Mouse (Mus musculus) cortical plate, adult 2 months (tissue): Measurements from ENCODE around the gene Cdh15.

Experiments
- CTCF ChIP-seq: fragments of 200-500 bp; IDR thresholded peaks from 2 replicates; pipeline ENCODE4 v1.5.1; 2011; ENCODE audit warnings: mild to moderate bottlenecking, control low read depth, low read length; ENCODE audit not compliant: insufficient read depth; ENCODE audit errors: extremely low read depth
- POLR2A ChIP-seq: fragments of 200-500 bp; IDR thresholded peaks from 2 replicates; pipeline ENCODE4 v1.6.1; 2011; ENCODE audit warnings: mild to moderate bottlenecking, low read length, control low read depth; ENCODE audit not compliant: insufficient read depth; ENCODE audit errors: extremely low read depth

DNA sequence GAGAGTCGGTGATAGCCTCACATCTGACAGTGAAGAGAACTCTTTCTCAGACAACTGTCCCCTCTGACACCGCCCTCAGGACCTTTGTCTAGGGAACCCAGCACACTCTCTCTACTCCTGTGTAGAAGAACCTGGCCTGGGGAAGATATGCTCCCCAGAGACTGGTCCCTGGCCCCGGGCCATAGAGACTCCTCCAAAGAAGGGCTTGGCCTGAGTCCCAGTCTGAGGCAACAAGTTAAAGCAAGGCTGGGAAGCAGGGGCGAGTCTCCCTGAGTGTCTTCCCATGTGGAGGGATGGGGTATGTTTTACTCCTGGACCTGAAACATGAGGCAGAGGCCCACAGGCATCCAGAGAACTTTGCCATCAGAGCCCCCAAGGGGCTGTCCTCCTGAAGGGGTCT, 2.1 kb upstream of the Cdh15 start:
- TF ChIP-seq CTCF (no peak), POLR2A (no peak)
